Mouse (Mus musculus) intestine, postnatal 0 days (tissue): ENCODE results near the gene Syngr2. TPM values are rescaled to one million over a fixed set of nuclear protein-coding genes. Genes with fewer than 3 reads are reported as not detected.

Source experiments
- ATAC-seq: fragments of 200-750 bp; cut with Nextera tagmentation; 2 replicates; pipeline ENCODE4 v1.8.0; 2017; ENCODE audit warnings: mild to moderate bottlenecking, moderate TSS enrichment, moderate library complexity
- H3K27ac ChIP-seq: fragments of 300-500 bp; sonication (generic); 2 replicates; pipeline ENCODE4 v1.5.1; 2014; ENCODE audit warnings: mild to moderate bottlenecking, low read depth, low read length, moderate library complexity
- H3K27me3 ChIP-seq: fragments of 300-500 bp; sonication (generic); replicated peaks from 2 replicates; pipeline ENCODE4 v1.6.1; 2014; ENCODE audit warnings: low read length, mixed read lengths; ENCODE audit not compliant: control insufficient read depth, insufficient read depth
- H3K36me3 ChIP-seq: fragments of 300-500 bp; sonication (generic); 2 replicates; pipeline ENCODE4 v1.6.1; 2014; ENCODE audit warnings: mild to moderate bottlenecking, moderate library complexity; ENCODE audit not compliant: control insufficient read depth, insufficient read depth
- H3K4me1 ChIP-seq: fragments of 300-500 bp; sonication (generic); replicated peaks from 2 replicates; pipeline ENCODE4 v1.6.1; 2014; ENCODE audit warnings: antibody characterized with exemption, low read length, mixed read lengths; ENCODE audit not compliant: control insufficient read depth, insufficient read depth
- H3K4me2 ChIP-seq: fragments of 300-500 bp; sonication (generic); replicated peaks from 2 replicates; pipeline ENCODE4 v1.6.1; 2014; ENCODE audit warnings: low read depth, mild to moderate bottlenecking, moderate library complexity
- H3K4me3 ChIP-seq: fragments of 300-500 bp; sonication (generic); 2 replicates; pipeline ENCODE4 v1.5.1; 2014; ENCODE audit warnings: low read depth, low read length
- H3K9ac ChIP-seq: fragments of 300-500 bp; sonication (generic); 2 replicates; pipeline ENCODE4 v1.6.1; 2014; ENCODE audit warnings: mild to moderate bottlenecking, low read depth, low read length
- H3K9me3 ChIP-seq: fragments of 300-500 bp; sonication (generic); 2 replicates; pipeline ENCODE4 v1.6.1; 2016; ENCODE audit warnings: mixed run types; ENCODE audit not compliant: control insufficient read depth
- CTCF ChIP-seq: sonication (generic); IDR thresholded peaks from 2 replicates; pipeline ENCODE4 v1.5.1; 2016; ENCODE audit warnings: low read depth, mild to moderate bottlenecking, control low read depth, antibody characterized with exemption, moderate library complexity
- WGBS: fragments of 180-500 bp; shearing (Covaris S2); extraction: QIAGEN DNeasy Blood & Tissue Kit; methylation state at CpG from one replicate; pipeline ENCODE4 v1.1.7; 2014; 5-methylcytosine and 5-hydroxymethylcytosine counted together
- polyA plus RNA-seq: library from polyadenylated mRNA; unstranded; fragments of >200 nt; fragmentation: Nextera tagmentation; extraction: Ambion mirVana; gene quantifications from 2 replicates; pipeline ENCODE4 v1.2.1, GENCODE M21; 2015

The Syngr2 gene
- polyA plus RNA-seq, 1 experiment from 2014 or later, result 129 TPM

GRCm38 (mm10) chr11:117780199-117780515, 29.3 kb upstream of the Syngr2 start:
- peak overlapping the region; percentile 71 for H3K9ac ChIP-seq
- peak; percentile 40 for ATAC-seq
- H3K9me3 ChIP-seq, result no peaks in the 10 kb centered on the region
- H3K27me3 ChIP-seq, result no peaks in the 10 kb centered on the region
- H3K36me3 ChIP-seq, result peaks cover 24% of the 10 kb centered on the region; the same call in 1 of the 2 replicates
- peak overlapping the region; percentile 95 for H3K4me2 ChIP-seq
- H3K4me3 ChIP-seq, result peak overlapping the region; percentile 55
- WGBS, result 5% methylated on average over 14 of the region's 17 CpGs
- no peak for TF ChIP-seq CTCF
- H3K27ac ChIP-seq, result peak overlapping the region; percentile 94
- H3K4me1 ChIP-seq, result peaks cover 17% of the 10 kb centered on the region; the same call in 1 of the 2 replicates

GRCm38 (mm10) chr11:117780582-117781111, 28.8 kb upstream of the Syngr2 start:
- Histone ChIP-seq H3K36me3 (peaks cover 19% of the 10 kb centered on the region; the same call in 1 of the 2 replicates), H3K9ac (peak overlapping the region; percentile 71), H3K4me1 (peaks cover 17% of the 10 kb centered on the region; the same call in 1 of the 2 replicates), H3K27me3 (no peaks in the 10 kb centered on the region), H3K9me3 (no peaks in the 10 kb centered on the region), H3K4me3 (peak overlapping the region; percentile 55), H3K27ac (peak overlapping the region; percentile 94), H3K4me2 (peak overlapping the region; percentile 95)
- no peak; the same call in 1 of the 2 replicates for TF ChIP-seq CTCF
- peak; percentile 84 for ATAC-seq
- WGBS, result 1% methylated on average over 19 of the region's 19 CpGs

GRCm38 (mm10) chr11:117781199-117781821, 28.2 kb upstream of the Syngr2 start:
- no peak for TF ChIP-seq CTCF
- 23% methylated on average over 18 of the region's 18 CpGs for WGBS
- Histone ChIP-seq H3K4me3 (peak overlapping the region; percentile 55; the same call in 1 of the 2 replicates), H3K36me3 (peaks cover 14% of the 10 kb centered on the region; the same call in 1 of the 2 replicates), H3K9ac (no peak overlapping the region), H3K4me1 (peaks cover 17% of the 10 kb centered on the region; the same call in 1 of the 2 replicates), H3K27me3 (no peaks in the 10 kb centered on the region), H3K27ac (peak overlapping the region; percentile 94), H3K4me2 (peak overlapping the region; percentile 95), H3K9me3 (no peaks in the 10 kb centered on the region)
- no peak for ATAC-seq

GRCm38 (mm10) chr11:117781993-117782704, 27.3 kb upstream of the Syngr2 start, which contains the start of the genes Tmc8 and Tmc6:
Gene Tmc8 (plus strand): TSS chr11:117782076.
Gene Tmc6 (minus strand): TSS chr11:117782198.
- TF ChIP-seq CTCF, result no peak
- Histone ChIP-seq H3K36me3 (peaks cover 12% of the 10 kb centered on the region; the same call in 1 of the 2 replicates), H3K4me2 (peak within 1 kb of the TSS; percentile 95), H3K27me3 (no peaks in the 10 kb centered on the region), H3K4me1 (peaks cover 17% of the 10 kb centered on the region; the same call in 1 of the 2 replicates), H3K9ac (no peak within 1 kb of the TSS), H3K9me3 (no peaks in the 10 kb centered on the region), H3K27ac (peak within 1 kb of the TSS; percentile 94), H3K4me3 (peak within 1 kb of the TSS; percentile 55)
- no peak for ATAC-seq
- WGBS, result 57% methylated on average over 23 of the region's 24 CpGs

- 0 out of 2 replicates have a peak overlapping the region, but pooled peaks have one; percentile 17 for H3K4me3 ChIP-seq
- H3K9ac ChIP-seq, result no peak overlapping the region
- H3K4me1 ChIP-seq, result peaks cover 17% of the 10 kb centered on the region; the same call in 1 of the 2 replicates
- no peaks in the 10 kb centered on the region for H3K27me3 ChIP-seq
- peak overlapping the region; percentile 95 for H3K4me2 ChIP-seq
- H3K27ac ChIP-seq, result no peak overlapping the region; the same call in 1 of the 2 replicates
- no peak for ATAC-seq
- H3K36me3 ChIP-seq, result peaks cover 6% of the 10 kb centered on the region; the same call in 1 of the 2 replicates
- TF ChIP-seq CTCF, result no peak
- H3K9me3 ChIP-seq, result no peaks in the 10 kb centered on the region
- WGBS, result 67% methylated on average over 9 of the region's 9 CpGs
Observed at GRCm38 (mm10) chr11:117782705-117783034, 26.8 kb upstream of the Syngr2 start.

- Histone ChIP-seq H3K27ac (no peak overlapping the region; the same call in 1 of the 2 replicates), H3K9ac (no peak overlapping the region), H3K4me2 (peak overlapping the region; percentile 95), H3K36me3 (peaks cover 2% of the 10 kb centered on the region; the same call in 1 of the 2 replicates), H3K4me1 (peaks cover 17% of the 10 kb centered on the region; the same call in 1 of the 2 replicates), H3K27me3 (no peaks in the 10 kb centered on the region), H3K4me3 (0 out of 2 replicates have a peak overlapping the region, but pooled peaks have one; percentile 17), H3K9me3 (no peaks in the 10 kb centered on the region)
- no peak for ATAC-seq
- WGBS, result 19% methylated on average over 31 of the region's 31 CpGs
- peak; percentile 65 for TF ChIP-seq CTCF
Observed at GRCm38 (mm10) chr11:117783089-117783488, 26.4 kb upstream of the Syngr2 start.
